Mouse (Mus musculus): ENCODE data around the gene Tekt1. TPM values are rescaled to one million over a fixed set of nuclear protein-coding genes. Genes with fewer than 3 reads are reported as not detected.

Gene Tekt1
- polyA plus RNA-seq, 2 experiments: not detected

- Histone ChIP-seq H3K9me3 (ENCODE audit: control insufficient read depth, low read length) (no peaks in the 10 kb centered on the region), H3K4me3 (ENCODE audit: insufficient read depth in 1 of 2, low read depth in 2 of 2, low read length in 2 of 2) (no peak overlapping the region), H3K27ac (no peak overlapping the region), H3K9ac (replicated peaks) (no peak overlapping the region), H3K4me2 (ENCODE audit: low read depth) (no peak overlapping the region), H3K27me3 (ENCODE audit: control insufficient read depth, insufficient read depth, low read length) (no peaks in the 10 kb centered on the region), H3K36me3 (replicated peaks; ENCODE audit: control insufficient read depth, insufficient read depth, low read depth) (no peaks in the 10 kb centered on the region), H3K4me1 (replicated peaks; ENCODE audit: control insufficient read depth in 2 of 2, insufficient read depth in 2 of 2, low read length in 1 of 2) (no peaks in the 10 kb centered on the region)
- ATAC-seq (ENCODE audit: insufficient read depth): no peak
- WGBS (ENCODE audit: insufficient replicate concordance): 45% methylated on average over 3 of the region's 3 CpGs
- TF ChIP-seq CTCF (IDR thresholded peaks at IDR 0.05; ENCODE audit: low read depth) (peak; percentile 34), EP300 (IDR thresholded peaks at IDR 0.05; ENCODE audit: low read depth) (no peak)
- DNase-seq (ENCODE audit: low read depth in 3 of 3, low spot score in 3 of 3): no peak
Measured at GRCm38 (mm10) chr11:72324431-72324830, 37.8 kb downstream of the Tekt1 start.

- DNase-seq (ENCODE audit: low read depth in 3 of 3, low spot score in 3 of 3): no peak
- H3K36me3 ChIP-seq (replicated peaks; ENCODE audit: control insufficient read depth, insufficient read depth, low read depth): no peaks in the 10 kb centered on the region
- no peak overlapping the region for H3K9ac ChIP-seq (replicated peaks)
- no peak for ATAC-seq (ENCODE audit: insufficient read depth)
- H3K4me1 ChIP-seq (replicated peaks; ENCODE audit: control insufficient read depth in 2 of 2, insufficient read depth in 2 of 2, low read length in 1 of 2): no peaks in the 10 kb centered on the region
- no peaks in the 10 kb centered on the region for H3K9me3 ChIP-seq (ENCODE audit: control insufficient read depth, low read length)
- TF ChIP-seq EP300 (IDR thresholded peaks at IDR 0.05; ENCODE audit: low read depth) (no peak), CTCF (IDR thresholded peaks at IDR 0.05; ENCODE audit: low read depth) (no peak)
- no peak overlapping the region for H3K27ac ChIP-seq
- H3K4me2 ChIP-seq (ENCODE audit: low read depth): no peak overlapping the region
- peaks cover 16% of the 10 kb centered on the region for H3K27me3 ChIP-seq (ENCODE audit: control insufficient read depth, insufficient read depth, low read length)
- WGBS (ENCODE audit: insufficient replicate concordance): 62% methylated on average over 5 of the region's 5 CpGs
- H3K4me3 ChIP-seq (ENCODE audit: insufficient read depth in 1 of 2, low read depth in 2 of 2, low read length in 2 of 2): no peak overlapping the region
Measured at GRCm38 (mm10) chr11:72318026-72318425, 44.2 kb downstream of the Tekt1 start.

GRCm38 (mm10) chr11:72314151-72314895, 47.9 kb downstream of the Tekt1 start, which contains the start of gene Fbxo39:
TSS of gene Fbxo39 (plus strand) at chr11:72314444.
- no peaks in the 10 kb centered on the region for H3K9me3 ChIP-seq (ENCODE audit: control insufficient read depth, low read length)
- 11% methylated on average over 42 of the region's 42 CpGs for WGBS (ENCODE audit: insufficient replicate concordance)
- H3K27ac ChIP-seq: no peak within 1 kb of the TSS
- no peak within 1 kb of the TSS for H3K9ac ChIP-seq (replicated peaks)
- TF ChIP-seq EP300 (IDR thresholded peaks at IDR 0.05; ENCODE audit: low read depth): no peak
- no peak for TF ChIP-seq CTCF (IDR thresholded peaks at IDR 0.05; ENCODE audit: low read depth)
- DNase-seq (ENCODE audit: low read depth in 3 of 3, low spot score in 3 of 3): no peak
- no peaks in the 10 kb centered on the region for H3K4me1 ChIP-seq (replicated peaks; ENCODE audit: control insufficient read depth in 2 of 2, insufficient read depth in 2 of 2, low read length in 1 of 2)
- no peak within 1 kb of the TSS for H3K4me3 ChIP-seq (ENCODE audit: insufficient read depth in 1 of 2, low read depth in 2 of 2, low read length in 2 of 2)
- peaks cover 16% of the 10 kb centered on the region for H3K27me3 ChIP-seq (ENCODE audit: control insufficient read depth, insufficient read depth, low read length)
- no peak for ATAC-seq (ENCODE audit: insufficient read depth)
- H3K4me2 ChIP-seq (ENCODE audit: low read depth): no peak within 1 kb of the TSS; the same call in 1 of the 2 replicates
- H3K36me3 ChIP-seq (replicated peaks; ENCODE audit: control insufficient read depth, insufficient read depth, low read depth): no peaks in the 10 kb centered on the region

- TF ChIP-seq CTCF (IDR thresholded peaks at IDR 0.05; ENCODE audit: low read depth) (no peak), EP300 (IDR thresholded peaks at IDR 0.05; ENCODE audit: low read depth) (no peak)
- Histone ChIP-seq H3K27ac (no peak overlapping the region), H3K4me1 (replicated peaks; ENCODE audit: control insufficient read depth in 2 of 2, insufficient read depth in 2 of 2, low read length in 1 of 2) (no peaks in the 10 kb centered on the region), H3K4me3 (ENCODE audit: insufficient read depth in 1 of 2, low read depth in 2 of 2, low read length in 2 of 2) (no peak overlapping the region), H3K9me3 (ENCODE audit: control insufficient read depth, low read length) (no peaks in the 10 kb centered on the region), H3K4me2 (ENCODE audit: low read depth) (no peak overlapping the region), H3K27me3 (ENCODE audit: control insufficient read depth, insufficient read depth, low read length) (peaks cover 16% of the 10 kb centered on the region), H3K9ac (replicated peaks) (no peak overlapping the region), H3K36me3 (replicated peaks; ENCODE audit: control insufficient read depth, insufficient read depth, low read depth) (no peaks in the 10 kb centered on the region)
- no peak for DNase-seq (ENCODE audit: low read depth in 3 of 3, low spot score in 3 of 3)
- WGBS (ENCODE audit: insufficient replicate concordance): 54% methylated on average over 10 of the region's 10 CpGs
- no peak for ATAC-seq (ENCODE audit: insufficient read depth)
Measured at GRCm38 (mm10) chr11:72311355-72312001, 50.8 kb downstream of the Tekt1 start.

- Histone ChIP-seq H3K9me3 (ENCODE audit: control insufficient read depth, low read length) (no peaks in the 10 kb centered on the region), H3K27me3 (ENCODE audit: control insufficient read depth, insufficient read depth, low read length) (peaks cover 16% of the 10 kb centered on the region), H3K27ac (no peak overlapping the region), H3K9ac (replicated peaks) (no peak overlapping the region), H3K36me3 (replicated peaks; ENCODE audit: control insufficient read depth, insufficient read depth, low read depth) (no peaks in the 10 kb centered on the region), H3K4me2 (ENCODE audit: low read depth) (no peak overlapping the region), H3K4me1 (replicated peaks; ENCODE audit: control insufficient read depth in 2 of 2, insufficient read depth in 2 of 2, low read length in 1 of 2) (no peaks in the 10 kb centered on the region), H3K4me3 (ENCODE audit: insufficient read depth in 1 of 2, low read depth in 2 of 2, low read length in 2 of 2) (no peak overlapping the region)
- TF ChIP-seq CTCF (IDR thresholded peaks at IDR 0.05; ENCODE audit: low read depth) (no peak), EP300 (IDR thresholded peaks at IDR 0.05; ENCODE audit: low read depth) (no peak)
- DNase-seq (ENCODE audit: low read depth in 3 of 3, low spot score in 3 of 3): no peak
- ATAC-seq (ENCODE audit: insufficient read depth): no peak
- WGBS (ENCODE audit: insufficient replicate concordance): 30% methylated on average over 4 of the region's 4 CpGs
Measured at GRCm38 (mm10) chr11:72310491-72310890, 51.8 kb downstream of the Tekt1 start.

Data from liver, embryonic 14.5 days (tissue).